Mouse (Mus musculus) kidney, embryonic 14.5 days (tissue): ENCODE measurements at regions not wholly inside any gene's neighbourhood (a gene's known extent, or its start where the extent isn't known, plus 50 kb on each side); places are given as distances from the start of the nearest gene placed in this dataset.

Source experiments
- ATAC-seq: fragments of 200-750 bp; cut with Nextera tagmentation; 2 replicates; pipeline ENCODE4 v1.8.0; 2017; ENCODE audit warnings: moderate number of reproducible peaks, mild to moderate bottlenecking, moderate TSS enrichment, moderate library complexity; ENCODE audit not compliant: low FRiP score, low TSS enrichment
- H3K27ac ChIP-seq: fragments of 300-500 bp; sonication (generic); 2 replicates; pipeline ENCODE4 v1.5.1; 2014; ENCODE audit warnings: low read depth, mild to moderate bottlenecking, low read length, moderate library complexity, mixed read lengths
- H3K27me3 ChIP-seq: fragments of 300-500 bp; sonication (generic); 2 replicates; pipeline ENCODE4 v1.6.1; 2014; ENCODE audit warnings: mild to moderate bottlenecking, low read length; ENCODE audit not compliant: control insufficient read depth, insufficient read depth
- H3K36me3 ChIP-seq: fragments of 300-500 bp; sonication (generic); 2 replicates; pipeline ENCODE4 v1.6.1; 2014; ENCODE audit warnings: low read length, mixed read lengths; ENCODE audit not compliant: control insufficient read depth, insufficient read depth
- H3K4me1 ChIP-seq: fragments of 300-500 bp; sonication (generic); 2 replicates; pipeline ENCODE4 v1.6.1; 2014; ENCODE audit warnings: low read length, mixed read lengths; ENCODE audit not compliant: control insufficient read depth, insufficient read depth
- H3K4me2 ChIP-seq: fragments of 300-500 bp; sonication (generic); replicated peaks from 2 replicates; pipeline ENCODE4 v1.6.1; 2014; ENCODE audit warnings: low read depth, mild to moderate bottlenecking, low read length
- H3K4me3 ChIP-seq: fragments of 300-500 bp; sonication (generic); 2 replicates; pipeline ENCODE4 v1.5.1; 2014; ENCODE audit warnings: mild to moderate bottlenecking, low read length
- H3K9ac ChIP-seq: fragments of 300-500 bp; sonication (generic); 2 replicates; pipeline ENCODE4 v1.6.1; 2014; ENCODE audit warnings: low read depth, mild to moderate bottlenecking, low read length, moderate library complexity
- H3K9me3 ChIP-seq: fragments of 300-500 bp; sonication (generic); 2 replicates; pipeline ENCODE4 v1.6.1; 2016; ENCODE audit warnings: low read length; ENCODE audit not compliant: control insufficient read depth
- WGBS: fragments of 180-500 bp; shearing (Covaris S2); extraction: QIAGEN DNeasy Blood & Tissue Kit; methylation state at CpG from one replicate; pipeline ENCODE4 v1.1.7; 2014; 5-methylcytosine and 5-hydroxymethylcytosine counted together

GRCm38 (mm10) chr12:5494657-5495512, 119.4 kb upstream of the Klhl29 start:
- Histone ChIP-seq H3K9ac (no peak overlapping the region), H3K27ac (no peak overlapping the region), H3K4me1 (no peaks in the 10 kb centered on the region), H3K27me3 (no peaks in the 10 kb centered on the region), H3K4me2 (no peak overlapping the region), H3K9me3 (no peaks in the 10 kb centered on the region), H3K36me3 (no peaks in the 10 kb centered on the region), H3K4me3 (no peak overlapping the region)
- ATAC-seq, result peak; percentile 28; the same call in 1 of the 2 replicates
- 59% methylated on average over 7 of the region's 7 CpGs for WGBS

GRCm38 (mm10) chr12:5464250-5464899, 88.9 kb upstream of the Klhl29 start:
- Histone ChIP-seq H3K4me3 (no peak overlapping the region), H3K36me3 (no peaks in the 10 kb centered on the region), H3K9me3 (no peaks in the 10 kb centered on the region), H3K9ac (no peak overlapping the region), H3K4me2 (no peak overlapping the region), H3K4me1 (no peaks in the 10 kb centered on the region), H3K27me3 (no peaks in the 10 kb centered on the region), H3K27ac (no peak overlapping the region)
- ATAC-seq, result 0 out of 2 replicates have a peak, but pooled peaks have one; percentile 52
- 42% methylated on average over 9 of the region's 9 CpGs for WGBS

GRCm38 (mm10) chr12:5453157-5453556, 77.7 kb upstream of the Klhl29 start:
- Histone ChIP-seq H3K27me3 (no peaks in the 10 kb centered on the region), H3K4me2 (no peak overlapping the region), H3K9ac (no peak overlapping the region), H3K9me3 (no peaks in the 10 kb centered on the region), H3K36me3 (no peaks in the 10 kb centered on the region), H3K4me3 (no peak overlapping the region), H3K27ac (no peak overlapping the region), H3K4me1 (no peaks in the 10 kb centered on the region)
- WGBS, result 87% methylated on average over 2 of the region's 2 CpGs
- ATAC-seq, result no peak

GRCm38 (mm10) chr12:5443730-5444129, 68.2 kb upstream of the Klhl29 start:
- Histone ChIP-seq H3K4me3 (no peak overlapping the region), H3K4me2 (no peak overlapping the region), H3K36me3 (no peaks in the 10 kb centered on the region), H3K27me3 (no peaks in the 10 kb centered on the region), H3K9me3 (no peaks in the 10 kb centered on the region), H3K4me1 (no peaks in the 10 kb centered on the region), H3K9ac (no peak overlapping the region), H3K27ac (no peak overlapping the region)
- WGBS, result 67% methylated on average over 2 of the region's 2 CpGs
- ATAC-seq, result no peak

GRCm38 (mm10) chr12:5443091-5443531, 67.6 kb upstream of the Klhl29 start:
- Histone ChIP-seq H3K9me3 (no peaks in the 10 kb centered on the region), H3K27ac (no peak overlapping the region), H3K9ac (no peak overlapping the region), H3K4me1 (no peaks in the 10 kb centered on the region), H3K4me2 (no peak overlapping the region), H3K36me3 (no peaks in the 10 kb centered on the region), H3K27me3 (no peaks in the 10 kb centered on the region), H3K4me3 (no peak overlapping the region)
- WGBS, result 78% methylated on average over 7 of the region's 7 CpGs
- no peak for ATAC-seq

DNA sequence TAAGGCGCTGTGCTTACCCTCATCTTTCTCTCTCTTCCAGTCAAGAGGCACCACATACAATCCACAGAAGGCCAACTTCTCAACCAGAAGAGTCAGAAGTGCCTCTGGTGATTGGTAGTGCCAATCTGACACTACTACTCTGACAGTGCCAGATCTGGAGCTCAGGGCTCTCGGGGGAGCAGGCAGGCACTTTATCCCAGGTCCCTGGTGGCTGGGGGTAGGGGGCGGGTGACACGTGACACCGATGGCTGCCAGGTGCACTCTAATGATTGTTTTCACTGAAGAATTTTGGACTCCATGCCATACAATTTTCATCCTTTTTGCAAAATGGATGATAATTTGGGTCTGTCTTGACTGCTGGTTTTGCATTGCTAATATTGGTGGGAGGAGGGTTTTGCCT, 67.2 kb upstream of the Klhl29 start:
- H3K36me3 ChIP-seq, result no peaks in the 10 kb centered on the region
- no peaks in the 10 kb centered on the region for H3K9me3 ChIP-seq
- no peak for ATAC-seq
- H3K27ac ChIP-seq, result no peak overlapping the region
- WGBS, result 70% methylated on average over 5 of the region's 5 CpGs
- no peaks in the 10 kb centered on the region for H3K27me3 ChIP-seq
- no peak overlapping the region for H3K4me3 ChIP-seq
- H3K4me1 ChIP-seq, result no peaks in the 10 kb centered on the region
- H3K4me2 ChIP-seq, result no peak overlapping the region
- no peak overlapping the region for H3K9ac ChIP-seq

- Histone ChIP-seq H3K4me2 (no peak overlapping the region), H3K4me3 (no peak overlapping the region), H3K9ac (no peak overlapping the region), H3K27ac (no peak overlapping the region), H3K36me3 (no peaks in the 10 kb centered on the region), H3K4me1 (no peaks in the 10 kb centered on the region), H3K9me3 (no peaks in the 10 kb centered on the region), H3K27me3 (no peaks in the 10 kb centered on the region)
- WGBS, result 68% methylated on average over 3 of the region's 3 CpGs
- no peak for ATAC-seq
Observed at GRCm38 (mm10) chr12:5440482-5440881, 65.0 kb upstream of the Klhl29 start.

GRCm38 (mm10) chr12:5435876-5436275, 60.4 kb upstream of the Klhl29 start:
- WGBS, result 90% methylated on average over 3 of the region's 3 CpGs
- Histone ChIP-seq H3K27me3 (no peaks in the 10 kb centered on the region), H3K36me3 (no peaks in the 10 kb centered on the region), H3K4me2 (no peak overlapping the region), H3K9me3 (no peaks in the 10 kb centered on the region), H3K27ac (no peak overlapping the region), H3K4me1 (0 out of 2 replicates have a peak, but pooled peaks cover 3% of the 10 kb centered on the region), H3K9ac (no peak overlapping the region), H3K4me3 (no peak overlapping the region)
- no peak for ATAC-seq

DNA sequence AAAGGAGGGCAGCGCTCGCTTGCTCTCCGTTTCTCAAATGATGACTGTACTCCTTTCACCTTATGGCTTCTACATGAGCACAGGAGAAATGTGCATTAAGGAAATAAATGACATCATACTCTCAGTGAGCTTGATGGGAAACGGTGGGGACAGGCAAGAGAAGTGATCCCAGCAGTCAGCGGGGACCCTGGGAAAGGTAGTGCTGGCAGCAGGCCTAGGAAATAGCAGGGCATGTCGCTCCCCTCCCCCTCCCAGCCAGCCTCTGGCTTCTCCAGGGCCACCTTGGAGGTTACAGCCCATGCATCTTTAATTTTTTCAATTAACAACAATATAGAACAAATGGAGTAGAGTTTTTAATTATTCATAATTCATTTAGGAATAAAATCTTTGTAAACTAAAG, 58.6 kb upstream of the Klhl29 start:
- H3K4me1 ChIP-seq, result 0 out of 2 replicates have a peak, but pooled peaks cover 3% of the 10 kb centered on the region
- ATAC-seq, result no peak
- 49% methylated on average over 6 of the region's 6 CpGs for WGBS

More for the DNA sequence above, 58.6 kb upstream of the Klhl29 start:
- Histone ChIP-seq H3K27me3 (no peaks in the 10 kb centered on the region), H3K4me2 (no peak overlapping the region), H3K27ac (no peak overlapping the region), H3K9ac (no peak overlapping the region), H3K4me3 (no peak overlapping the region), H3K9me3 (no peaks in the 10 kb centered on the region), H3K36me3 (no peaks in the 10 kb centered on the region)
